Mouse (Mus musculus): ENCODE data around the gene Slc6a5.

DNA sequence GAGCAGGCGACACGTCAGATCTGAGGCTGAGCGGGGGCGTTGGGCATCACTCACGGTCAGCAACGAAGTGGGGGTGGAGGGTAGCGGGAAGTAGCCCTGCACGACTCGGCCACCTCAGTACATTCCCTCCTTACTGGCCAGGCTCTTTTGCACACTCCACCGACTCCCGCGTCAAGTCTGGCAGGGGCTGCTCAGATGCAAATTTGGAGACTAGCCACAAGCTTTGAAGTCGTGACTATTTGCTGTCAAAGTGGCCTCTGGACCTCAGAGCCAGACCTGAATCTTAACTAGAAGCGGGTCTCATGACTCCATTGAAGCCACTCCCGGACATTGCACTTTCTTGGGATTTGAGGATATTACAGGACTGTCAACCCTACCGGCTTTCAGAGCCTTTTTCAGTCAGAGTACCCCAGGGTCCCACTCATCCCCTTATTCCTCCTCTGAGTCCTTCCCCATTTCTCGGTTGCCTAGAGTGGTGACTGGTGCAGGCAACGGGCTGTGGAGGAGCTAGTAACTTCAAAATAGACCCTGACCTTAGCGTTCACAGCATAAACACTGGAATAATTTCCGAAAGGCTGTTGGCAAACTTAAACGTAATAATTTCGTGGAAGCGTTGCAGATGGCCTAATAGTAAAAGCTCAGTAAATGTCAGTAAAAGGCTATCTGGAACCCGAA lies 1.6 kb upstream of the Slc6a5 start:
- no peak for TF ChIP-seq POLR2A (IDR thresholded peaks at IDR 0.05; ENCODE audit: control insufficient read depth, low read depth, low read length)
- TF ChIP-seq CTCF (IDR thresholded peaks at IDR 0.05; ENCODE audit: control insufficient read depth, insufficient read depth, insufficient replicate concordance, low read depth, low read length), result no peak
